Mouse (Mus musculus) G1E (cell line): Measurements from ENCODE around the gene Pcdh15.

Experiments
- CTCF ChIP-seq: IDR thresholded peaks from 2 replicates; pipeline ENCODE4 v1.5.1; 2012; ENCODE audit warnings: low read depth, low read length, inconsistent platforms, mixed read lengths
- GATA1 ChIP-seq: IDR thresholded peaks from 2 replicates; pipeline ENCODE4 v1.6.1; 2012; ENCODE audit warnings: borderline replicate concordance, low read length, inconsistent platforms, mixed read lengths
- POLR2AphosphoS5 ChIP-seq: IDR thresholded peaks from 2 replicates; pipeline ENCODE4 v1.6.1; 2012; ENCODE audit warnings: low read depth, low read length, inconsistent platforms; ENCODE audit not compliant: insufficient replicate concordance

DNA sequence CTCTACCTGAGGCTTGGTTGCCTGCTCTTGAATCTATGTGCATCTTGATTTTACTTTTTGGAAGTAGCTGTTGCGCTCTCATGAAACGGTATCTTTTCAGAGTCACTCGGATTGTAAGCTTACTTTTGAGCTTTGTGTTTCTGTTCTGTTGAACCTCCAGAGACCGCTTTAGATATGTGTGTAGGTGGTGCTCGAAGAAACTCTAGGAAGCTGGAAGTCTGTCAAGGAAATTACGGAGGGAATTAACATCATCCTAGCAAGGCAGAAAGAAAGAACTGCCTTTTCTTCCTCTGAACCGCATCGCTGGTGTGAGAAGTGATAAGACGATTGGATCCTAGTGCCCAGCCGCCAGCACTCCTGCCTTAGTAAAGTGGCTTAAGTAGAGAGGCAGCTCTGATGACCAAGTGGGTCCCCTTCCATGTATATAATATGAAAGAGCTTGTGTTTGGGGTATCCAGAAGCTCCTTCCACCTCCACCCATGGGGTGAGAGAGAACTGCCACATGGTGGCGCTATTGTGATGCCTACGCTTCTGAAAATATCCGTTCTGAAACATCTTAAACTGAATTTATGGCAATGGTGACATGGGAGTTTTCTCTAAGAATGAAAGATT lies 4.3 kb downstream of the Pcdh15 start:
- TF ChIP-seq CTCF (no peak), GATA1 (no peak), POLR2AphosphoS5 (no peak)
